Mouse (Mus musculus): Measurements from ENCODE around the gene Nlrp9b. TPM values are rescaled to one million over a fixed set of nuclear protein-coding genes. Genes with fewer than 3 reads are reported as not detected.
"Not testable (repeated sequence)": the region's sequence is repeated elsewhere in the genome, so short reads cannot be mapped to it uniquely, and the experiment has no call there.

Nlrp9b gene
- not detected for total RNA-seq (2021)

- DNase-seq; intact Hi-C loops (cut with DNase I): not testable (repeated sequence)
Observed at GRCm38 (mm10) chr7:19991165-19991564, at the start of gene Nlrp9b. Gene Nlrp9b (plus strand): TSS chr7:19991465.

GRCm38 (mm10) chr7:19944709-19945108, 46.6 kb upstream of the Nlrp9b start:
- no peak for DNase-seq
- intact Hi-C loops (cut with DNase I), result no loop called here

- DNase-seq, result no peak
- intact Hi-C loops (cut with DNase I), result no loop called here
Observed at GRCm38 (mm10) chr7:19945201-19945600, 46.1 kb upstream of the Nlrp9b start.

GRCm38 (mm10) chr7:19945821-19946515, 45.3 kb upstream of the Nlrp9b start:
- DNase-seq, result no peak
- intact Hi-C loops (cut with DNase I), result no loop called here

GRCm38 (mm10) chr7:19948956-19949355, 42.3 kb upstream of the Nlrp9b start:
- intact Hi-C loops (cut with DNase I), result no loop called here
- DNase-seq, result no peak

GRCm38 (mm10) chr7:19949996-19950395, 41.3 kb upstream of the Nlrp9b start:
- intact Hi-C loops (cut with DNase I), result no loop called here

GRCm38 (mm10) chr7:19950589-19950988, 40.7 kb upstream of the Nlrp9b start, which contains the start of gene Igsf23:
Gene Igsf23 (minus strand): TSS chr7:19950756.
- intact Hi-C loops (cut with DNase I), result no loop called here
- DNase-seq, result no peak

More at GRCm38 (mm10) chr7:19949996-19950395, 41.3 kb upstream of the Nlrp9b start:
- DNase-seq, result no peak

GRCm38 (mm10) chr7:19952320-19952986, 38.8 kb upstream of the Nlrp9b start:
- DNase-seq, result no peak
- intact Hi-C loops (cut with DNase I), result no loop called here

GRCm38 (mm10) chr7:19953054-19953453, 38.2 kb upstream of the Nlrp9b start:
- DNase-seq, result no peak
- intact Hi-C loops (cut with DNase I), result no loop called here

- intact Hi-C loops (cut with DNase I), result loop anchor here (5.0 kb wide), 1 partner anchor 34 kb away; the partner anchor contains the start of gene Pvr
- DNase-seq, result no peak
Observed at GRCm38 (mm10) chr7:19955861-19956260, 35.4 kb upstream of the Nlrp9b start.

GRCm38 (mm10) chr7:19956341-19956781, 34.9 kb upstream of the Nlrp9b start:
- intact Hi-C loops (cut with DNase I), result loop anchor here (5.0 kb wide), 1 partner anchor 34 kb away; the partner anchor contains the start of gene Pvr

GRCm38 (mm10) chr7:19962423-19962822, 28.8 kb upstream of the Nlrp9b start:
- DNase-seq, result no peak
- intact Hi-C loops (cut with DNase I), result no loop called here

More at GRCm38 (mm10) chr7:19956341-19956781, 34.9 kb upstream of the Nlrp9b start:
- DNase-seq, result peak; percentile 82

- DNase-seq, result no peak
- intact Hi-C loops (cut with DNase I), result no loop called here
Observed at GRCm38 (mm10) chr7:19964985-19965579, 26.2 kb upstream of the Nlrp9b start, which contains the start of gene Ceacam20. Gene Ceacam20 (plus strand): TSS chr7:19965412.

GRCm38 (mm10) chr7:19969106-19969505, 22.2 kb upstream of the Nlrp9b start:
- no peak for DNase-seq
- intact Hi-C loops (cut with DNase I), result no loop called here

GRCm38 (mm10) chr7:19969541-19970090, 21.6 kb upstream of the Nlrp9b start:
- no peak for DNase-seq
- intact Hi-C loops (cut with DNase I), result no loop called here

- intact Hi-C loops (cut with DNase I), result no loop called here
- no peak for DNase-seq
Observed at GRCm38 (mm10) chr7:19970196-19970595, 21.1 kb upstream of the Nlrp9b start.

GRCm38 (mm10) chr7:19971516-19971915, 19.7 kb upstream of the Nlrp9b start:
- DNase-seq, result no peak
- intact Hi-C loops (cut with DNase I), result no loop called here

GRCm38 (mm10) chr7:19996721-19997120, 5.5 kb downstream of the Nlrp9b start:
- intact Hi-C loops (cut with DNase I); DNase-seq: not testable (repeated sequence)

- intact Hi-C loops (cut with DNase I), result no loop called here
- DNase-seq, result no peak
Observed at GRCm38 (mm10) chr7:20009987-20010386, 18.7 kb downstream of the Nlrp9b start.

- DNase-seq; intact Hi-C loops (cut with DNase I): not testable (repeated sequence)
Observed at GRCm38 (mm10) chr7:20064100-20064499, 72.8 kb downstream of the Nlrp9b start.

- DNase-seq; intact Hi-C loops (cut with DNase I): not testable (repeated sequence)
Observed at GRCm38 (mm10) chr7:20078118-20078517, 86.9 kb downstream of the Nlrp9b start.
